Mouse (Mus musculus) brain, embryonic 14.5 days (tissue): ENCODE measurements at regions not wholly inside any gene's neighbourhood (a gene's known extent, or its start where the extent isn't known, plus 50 kb on each side); places are given as distances from the start of the nearest gene placed in this dataset.

Experiments used
- DNase-seq: peaks from one replicate; pipeline ENCODE4 v3.0.0-alpha.2; 2011; ENCODE audit warnings: low read depth
- CTCF ChIP-seq: fragments of 200-500 bp; IDR thresholded peaks from 2 replicates; pipeline ENCODE4 v1.5.1; 2012; ENCODE audit warnings: inconsistent platforms, mild to moderate bottlenecking, moderate library complexity, borderline replicate concordance; ENCODE audit not compliant: insufficient read depth, insufficient read length; ENCODE audit errors: extremely low read depth
- POLR2A ChIP-seq: fragments of 200-500 bp; IDR thresholded peaks from 2 replicates; pipeline ENCODE4 v1.6.1; 2012; ENCODE audit warnings: mild to moderate bottlenecking, inconsistent platforms, borderline replicate concordance; ENCODE audit not compliant: poor library complexity, insufficient read depth, insufficient read length, severe bottlenecking; ENCODE audit errors: extremely low read depth

- DNase-seq: peak; percentile 87
Observed at GRCm38 (mm10) chr8:87225504-87226425, 246.6 kb downstream of the Cbln1 start.

GRCm38 (mm10) chr8:87220581-87220980, 251.8 kb downstream of the Cbln1 start:
- DNase-seq: no peak
- no peak for TF ChIP-seq POLR2A
- no peak for TF ChIP-seq CTCF

More at GRCm38 (mm10) chr8:87225504-87226425, 246.6 kb downstream of the Cbln1 start:
- TF ChIP-seq CTCF: no peak
- no peak for TF ChIP-seq POLR2A

- peak; percentile 59 for DNase-seq
- peak; percentile 73 for TF ChIP-seq CTCF
- TF ChIP-seq POLR2A: no peak
Observed at GRCm38 (mm10) chr8:87218956-87219482, 253.4 kb downstream of the Cbln1 start.

- DNase-seq: peak; percentile 53
Observed at GRCm38 (mm10) chr8:87214962-87215361, 257.4 kb downstream of the Cbln1 start.

GRCm38 (mm10) chr8:87210546-87210945, 261.9 kb downstream of the Cbln1 start:
- peak; percentile 44 for DNase-seq
- no peak for TF ChIP-seq CTCF

More at GRCm38 (mm10) chr8:87214962-87215361, 257.4 kb downstream of the Cbln1 start:
- TF ChIP-seq CTCF: no peak
- no peak for TF ChIP-seq POLR2A

GRCm38 (mm10) chr8:87209295-87209694, 263.1 kb downstream of the Cbln1 start:
- no peak for TF ChIP-seq CTCF
- no peak for TF ChIP-seq POLR2A
- peak; percentile 37 for DNase-seq

- TF ChIP-seq CTCF (no peak), POLR2A (no peak)
- DNase-seq: no peak
Observed at GRCm38 (mm10) chr8:87208036-87208435, 264.4 kb downstream of the Cbln1 start.

- no peak for DNase-seq
- TF ChIP-seq POLR2A: no peak
- no peak for TF ChIP-seq CTCF
Observed at GRCm38 (mm10) chr8:87202639-87203160, 269.7 kb downstream of the Cbln1 start.

- TF ChIP-seq CTCF (no peak), POLR2A (no peak)
- DNase-seq: peak; percentile 73
Observed at GRCm38 (mm10) chr8:87199461-87200131, 272.8 kb downstream of the Cbln1 start.

- peak; percentile 68 for DNase-seq
- no peak for TF ChIP-seq CTCF
Observed at GRCm38 (mm10) chr8:87197867-87198536, 274.4 kb downstream of the Cbln1 start.

- DNase-seq: no peak
- TF ChIP-seq CTCF (no peak), POLR2A (no peak)
Observed at GRCm38 (mm10) chr8:87197000-87197399, 275.4 kb downstream of the Cbln1 start.
